Mouse (Mus musculus) left cerebral cortex, postnatal 36 days (tissue): Measurements from ENCODE around the gene Btg4. TPM values are rescaled to one million over a fixed set of nuclear protein-coding genes. Genes with fewer than 3 reads are reported as not detected.

Source experiments
- DNase-seq, 2 experiments: peaks; one replicate each; pipeline ENCODE4 v3.0.0; 2021 to 2022; ENCODE audit warnings: low spot score in 2 of 2, mixed read lengths in 1 of 2
- intact Hi-C: fragments of 180-260 bp; cut with DNase I; formaldehyde crosslinking; loops from one replicate; pipeline ENCODE4 v1.15.1; 2025
- microRNA-seq: library from miRNA; unstranded; fragments of <30 nt; microRNA quantifications from one replicate; pipeline ENCODE4 v1.2.0, GENCODE M21; 2022
- total RNA-seq, 2 experiments: library from RNA; stranded (reverse); gene quantifications; 2 replicates each; pipeline ENCODE4 v1.2.3; 2021

Gene Btg4
- total RNA-seq, 2 experiments from 2014 or later, result not detected

DNA sequence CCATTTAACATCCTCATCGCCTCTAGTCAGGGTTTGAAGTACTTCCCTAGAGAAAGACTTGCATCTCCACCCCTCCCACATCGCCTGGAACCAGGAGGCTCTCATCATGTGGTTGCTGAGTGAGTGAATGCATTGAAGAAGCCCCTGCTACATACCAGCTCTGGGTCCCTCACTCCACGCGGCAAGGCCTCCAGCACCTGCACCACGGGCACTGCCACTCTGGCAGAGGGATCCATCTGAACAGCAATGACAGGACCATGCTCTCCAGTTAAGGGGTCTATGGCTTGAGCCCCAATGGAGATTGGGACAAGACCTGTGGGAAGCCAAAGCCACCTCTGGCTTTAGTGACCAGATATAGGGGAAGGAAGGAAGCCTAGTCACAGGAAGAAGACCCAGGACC, 86.6 kb downstream of the Btg4 start:
- intact Hi-C loops, result no loop called here
- no peak for DNase-seq

DNA sequence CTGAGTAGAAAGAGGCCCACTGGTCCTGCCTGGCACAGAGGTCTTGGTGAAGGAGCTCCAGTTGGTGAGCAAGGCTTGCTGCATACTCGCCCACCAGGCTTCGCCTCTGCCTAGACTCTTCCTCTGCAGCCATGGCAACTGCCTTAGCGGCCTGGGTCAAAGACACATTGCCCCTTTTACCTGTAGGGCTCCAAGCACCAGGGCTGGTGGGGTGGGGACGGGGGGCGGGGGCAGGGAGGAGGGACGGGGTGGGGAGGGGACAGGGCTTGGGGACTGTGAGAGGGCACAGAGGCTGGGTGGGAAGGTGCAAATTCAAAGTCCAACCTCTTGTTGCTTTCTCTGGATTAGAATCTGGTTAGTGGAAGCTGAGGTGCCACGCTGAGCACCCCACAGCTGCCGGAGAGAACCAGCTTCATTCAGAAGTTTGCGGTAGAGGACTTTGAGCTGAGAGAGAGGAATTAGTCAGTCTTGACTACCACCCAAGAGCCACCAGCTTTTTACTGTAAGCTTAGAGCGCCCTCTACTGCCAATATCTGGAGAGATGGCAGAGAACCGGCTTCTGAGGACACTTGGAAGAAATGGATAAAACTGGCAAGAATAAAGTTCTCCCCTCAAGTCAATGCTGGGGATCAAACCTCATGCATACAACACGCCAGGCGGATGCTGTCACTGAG, 91.5 kb downstream of the Btg4 start:
- intact Hi-C loops, result loop anchor here (1.0 to 2.0 kb wide), 2 partner anchors 304 to 353 kb away; no protein-coding TSS in a partner anchor
- peak; percentile 50 to 61 for DNase-seq

DNA sequence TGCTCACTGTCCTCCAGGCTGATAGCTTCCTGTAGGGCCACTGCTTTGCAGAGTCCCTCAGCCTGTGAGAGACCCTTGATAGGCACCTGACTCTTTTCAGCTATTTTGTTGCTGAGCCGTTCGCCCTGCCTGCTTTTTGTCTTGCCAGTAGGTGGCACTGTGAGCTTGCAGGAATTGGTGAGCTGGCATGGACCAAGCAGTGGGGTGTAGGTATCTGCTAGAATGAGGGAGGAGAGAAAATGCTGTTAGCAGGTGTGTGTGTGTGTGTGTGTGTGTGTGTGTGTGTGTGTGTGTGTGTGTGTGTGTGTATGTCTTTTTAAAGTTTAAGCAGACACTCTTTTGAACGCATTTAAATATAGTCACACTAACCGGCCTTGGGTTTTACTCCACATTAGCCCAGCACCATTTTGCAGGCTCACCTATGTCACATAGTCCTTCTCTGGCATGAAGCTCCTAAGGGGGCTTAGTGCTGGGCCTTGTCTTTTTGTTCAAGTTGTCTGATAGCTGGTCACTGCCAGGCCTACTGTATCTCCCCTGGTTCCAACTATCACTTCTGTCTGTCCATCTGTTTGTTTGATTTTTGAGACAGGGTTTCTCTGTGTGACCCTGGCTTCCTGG, 101.2 kb downstream of the Btg4 start:
- DNase-seq, result peak; percentile 72 to 81
- intact Hi-C loops, result loop anchor here (1.0 to 10.0 kb wide), 3 partner anchors 130 to 793 kb away; no protein-coding TSS in a partner anchor

DNA sequence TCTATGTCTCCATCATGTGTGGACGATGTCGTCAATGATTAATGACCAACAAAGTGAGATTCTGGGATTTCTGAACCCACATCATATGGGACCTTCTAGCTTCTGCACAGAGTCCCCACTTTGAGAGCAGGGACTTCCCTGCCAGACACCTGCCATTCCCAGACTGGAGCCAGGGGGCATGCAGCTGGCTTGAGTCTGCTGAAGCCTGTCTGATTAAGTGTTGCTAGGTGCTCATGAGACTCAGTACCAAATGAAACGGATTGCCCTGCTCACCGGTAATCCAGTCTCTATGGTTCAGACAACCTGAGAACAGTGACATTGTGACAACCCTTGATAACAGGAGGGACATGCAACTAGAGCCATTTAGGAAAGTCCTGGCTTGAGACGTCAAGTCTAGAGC, 103.3 kb downstream of the Btg4 start:
- DNase-seq, result no peak
- intact Hi-C loops, result loop anchor here (5.0 to 10.0 kb wide), 2 partner anchors 743 to 791 kb away; no protein-coding TSS in a partner anchor

DNA sequence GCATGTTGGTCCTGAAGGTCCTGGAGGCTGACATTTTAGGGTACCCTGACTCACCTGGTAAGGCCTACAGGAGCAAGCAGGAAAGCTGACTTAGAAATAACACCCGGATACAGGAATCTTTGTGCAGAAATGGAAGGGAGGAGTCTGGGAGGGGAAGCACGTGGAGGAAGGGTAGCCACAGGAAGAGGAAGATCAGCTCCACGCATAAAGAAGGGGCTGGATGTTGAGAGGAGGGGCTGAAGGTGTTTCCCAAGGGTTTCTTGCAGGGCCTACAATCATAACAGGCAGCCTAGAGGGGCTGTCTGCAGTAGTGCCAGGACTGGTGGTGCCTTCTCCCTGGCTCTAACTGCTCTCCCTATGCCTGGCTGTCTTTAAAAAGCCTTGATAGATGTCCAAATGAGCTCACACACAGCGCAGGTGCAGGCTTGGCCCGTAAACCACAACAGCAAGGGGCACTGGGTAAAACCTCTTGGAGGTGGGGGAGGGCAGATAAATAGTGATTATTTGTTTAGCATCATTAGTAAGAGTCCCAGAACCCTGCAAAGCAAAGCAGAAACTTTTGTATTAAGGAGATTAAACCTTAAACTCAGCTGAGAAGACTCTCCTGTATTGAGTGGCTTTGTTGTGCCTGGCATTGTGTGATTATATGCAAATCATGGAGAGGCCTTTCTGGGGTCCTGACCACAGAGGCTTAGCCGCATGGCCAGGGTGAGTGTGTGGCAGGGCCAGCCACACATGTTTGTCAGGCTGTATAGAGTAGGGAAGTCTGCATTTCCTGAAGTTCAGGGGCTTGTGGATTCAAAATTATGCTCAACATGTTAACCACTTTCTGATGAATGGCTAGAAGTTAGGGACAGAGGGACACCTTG, 104.8 kb downstream of the Btg4 start, which contains the start of gene Gm32742:
Gm32742 (minus strand) TSS at position 206 of the 869 bp plus-strand sequence.
- intact Hi-C loops, result loop anchor here (10.0 kb wide), 1 partner anchor 789 kb away; no protein-coding TSS in a partner anchor
- no peak for DNase-seq

DNA sequence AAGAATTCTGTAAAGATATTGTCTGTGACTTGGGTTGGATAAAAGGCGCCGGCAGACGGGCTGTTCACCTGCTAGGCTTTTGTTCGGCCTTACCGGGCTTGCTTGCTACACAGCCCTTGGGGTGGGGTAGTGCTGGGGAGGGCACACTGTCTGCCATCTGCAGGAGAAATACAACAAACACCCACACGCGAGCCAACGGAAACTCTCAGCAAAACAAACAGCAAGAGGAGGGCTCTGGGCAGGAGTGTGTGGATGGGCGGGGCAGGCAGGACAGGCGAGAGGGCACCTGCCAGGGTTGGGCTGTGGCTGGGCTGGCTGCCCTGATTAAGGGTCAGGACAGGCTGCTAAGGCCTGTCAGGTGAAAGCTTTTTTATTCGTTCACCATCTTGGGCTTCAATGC, 107.3 kb downstream of the Btg4 start:
- intact Hi-C loops, result loop anchor here (10.0 kb wide), 1 partner anchor 787 kb away; no protein-coding TSS in a partner anchor
- no peak for DNase-seq

DNA sequence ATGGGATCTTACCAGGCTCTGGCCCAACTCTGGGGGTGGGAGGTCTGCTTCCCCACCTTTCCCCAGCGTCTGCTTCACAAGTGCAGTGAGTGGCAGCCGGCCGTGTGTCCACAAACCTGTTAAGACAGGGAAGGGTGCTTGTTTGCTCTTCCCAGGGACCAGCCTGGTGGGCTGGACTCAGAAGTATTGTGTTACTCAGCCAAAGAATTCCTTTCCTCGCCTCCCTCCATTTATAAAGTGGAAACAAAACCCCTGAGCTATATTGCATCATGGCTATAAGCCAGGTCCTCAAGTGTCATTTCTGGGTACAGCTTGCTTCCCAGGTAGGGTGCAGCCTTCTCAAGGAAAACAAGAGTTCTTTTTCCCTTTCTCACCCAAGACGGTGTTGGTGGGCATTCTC, 108.0 kb downstream of the Btg4 start:
- intact Hi-C loops, result loop anchor here (10.0 kb wide), 1 partner anchor 786 kb away; no protein-coding TSS in a partner anchor
- no peak for DNase-seq

DNA sequence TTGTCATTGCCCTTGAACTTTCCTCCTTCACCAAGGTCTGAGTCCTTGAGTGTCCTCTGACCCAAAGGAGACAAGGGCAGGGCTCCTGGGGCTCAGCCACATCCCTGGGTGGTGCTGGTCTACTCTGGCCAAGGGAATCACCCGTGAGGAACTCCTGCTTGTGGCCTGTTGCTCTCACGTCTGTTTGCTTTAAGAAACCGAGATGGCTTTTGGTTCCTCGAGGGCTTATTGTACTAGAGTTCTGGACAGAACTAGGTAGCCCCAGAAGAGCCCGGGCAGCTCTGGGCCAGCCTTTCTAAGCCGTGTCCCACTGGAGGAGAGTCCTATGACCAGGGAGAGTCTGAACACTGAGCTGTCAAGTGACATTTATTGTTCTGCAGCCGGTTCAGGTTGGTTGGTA, 108.4 kb downstream of the Btg4 start:
- intact Hi-C loops, result loop anchor here (10.0 kb wide), 1 partner anchor 786 kb away; no protein-coding TSS in a partner anchor
- no peak for DNase-seq

Small RNA genes within 50 kb of the gene (microRNA-seq; reads per million reads assigned to microRNA genes)
- gene Mir34b (5.1 reads per million, percentile 17 among the genes with 10 or more reads in this experiment), gene Mir34c (240 reads per million, percentile 64 among the genes with 10 or more reads in this experiment)

Other genes starting within 250 kb of the Btg4 start
- gene Ppp2r1b, start 215.6 kb upstream of the Btg4 start, total RNA-seq, result 10 to 100 TPM; 13.6 to 15.4 TPM
- gene Sik2, start 51.8 kb upstream of the Btg4 start, total RNA-seq, result 10 to 100 TPM; 45.9 to 57.5 TPM
- gene Layn, start 16.2 kb downstream of the Btg4 start, total RNA-seq, result 1 to 10 TPM; 4.1 to 5.7 TPM
- not detected for gene 4833427G06Rik, start 41.2 kb downstream of the Btg4 start, total RNA-seq
- under 1 TPM in 1 of 2 experiments, not detected in 1; 0.05 TPM for gene Gm32742, start 104.6 kb downstream of the Btg4 start, total RNA-seq
- gene Pou2af1, start 152.8 kb downstream of the Btg4 start, total RNA-seq, result not detected
- gene Colca2, start 217.7 kb downstream of the Btg4 start, total RNA-seq, result 1 to 10 TPM in 1 of 2 experiments, under 1 TPM in 1; 0.75 to 1.2 TPM